Mouse (Mus musculus): Measurements from ENCODE around the gene Kif18b.

Gene Kif18b

GRCm38 (mm10) chr11:102937529-102938182 lies 12.7 kb upstream of the Kif18b start:
- no peak for DNase-seq (ENCODE audit: low spot score in 2 of 2)

GRCm38 (mm10) chr11:102936272-102936671 lies 11.3 kb upstream of the Kif18b start:
- no peak for DNase-seq (ENCODE audit: low spot score in 2 of 2)

- DNase-seq (ENCODE audit: low spot score in 2 of 2), result no peak
Observed at GRCm38 (mm10) chr11:102930672-102931071, 5.7 kb upstream of the Kif18b start.

GRCm38 (mm10) chr11:102925351-102925717 lies 410 bp upstream of the Kif18b start:
- DNase-seq (ENCODE audit: low spot score in 2 of 2), result no peak

GRCm38 (mm10) chr11:102921491-102921890 lies 3.4 kb downstream of the Kif18b start:
- no peak for DNase-seq (ENCODE audit: low spot score in 2 of 2)

GRCm38 (mm10) chr11:102918077-102918476 lies 6.8 kb downstream of the Kif18b start:
- no peak for DNase-seq (ENCODE audit: low spot score in 2 of 2)

- DNase-seq (ENCODE audit: low spot score in 2 of 2), result no peak
Observed at GRCm38 (mm10) chr11:102915380-102915779, 9.5 kb downstream of the Kif18b start.

GRCm38 (mm10) chr11:102911376-102911775 lies 13.5 kb downstream of the Kif18b start:
- no peak for DNase-seq (ENCODE audit: low spot score in 2 of 2)

GRCm38 (mm10) chr11:102903654-102904053 lies 21.3 kb downstream of the Kif18b start:
- DNase-seq (ENCODE audit: low spot score in 2 of 2), result no peak

GRCm38 (mm10) chr11:102902107-102902506 lies 22.8 kb downstream of the Kif18b start:
- no peak for DNase-seq (ENCODE audit: low spot score in 2 of 2)

- DNase-seq (ENCODE audit: low spot score in 2 of 2), result no peak
Observed at GRCm38 (mm10) chr11:102901199-102901598, 23.7 kb downstream of the Kif18b start.

- DNase-seq (ENCODE audit: low spot score in 2 of 2), result peak; percentile 36 to 55
Observed at GRCm38 (mm10) chr11:102900763-102901162, 24.2 kb downstream of the Kif18b start, which contains the start of gene Gfap. Gfap (minus strand) TSS chr11:102900912.

- DNase-seq (ENCODE audit: low spot score in 2 of 2), result no peak
Observed at GRCm38 (mm10) chr11:102898408-102898807, 26.5 kb downstream of the Kif18b start.

- DNase-seq (ENCODE audit: low spot score in 2 of 2), result no peak
Observed at GRCm38 (mm10) chr11:102896641-102897040, 28.3 kb downstream of the Kif18b start.

GRCm38 (mm10) chr11:102895779-102896178 lies 29.1 kb downstream of the Kif18b start:
- DNase-seq (ENCODE audit: low spot score in 2 of 2), result no peak

- no peak for DNase-seq (ENCODE audit: low spot score in 2 of 2)
Observed at GRCm38 (mm10) chr11:102894716-102895115, 30.2 kb downstream of the Kif18b start.

GRCm38 (mm10) chr11:102893015-102893651 lies 31.8 kb downstream of the Kif18b start:
- peak; percentile 65 to 70 for DNase-seq (ENCODE audit: low spot score in 2 of 2)

- no peak for DNase-seq (ENCODE audit: low spot score in 2 of 2)
Observed at GRCm38 (mm10) chr11:102890096-102890495, 34.8 kb downstream of the Kif18b start.

- no peak for DNase-seq (ENCODE audit: low spot score in 2 of 2)
Observed at GRCm38 (mm10) chr11:102888135-102888534, 36.8 kb downstream of the Kif18b start.

- DNase-seq (ENCODE audit: low spot score in 2 of 2), result no peak
Observed at GRCm38 (mm10) chr11:102887433-102887832, 37.5 kb downstream of the Kif18b start.

GRCm38 (mm10) chr11:102884616-102885219 lies 40.2 kb downstream of the Kif18b start, which contains the start of gene Fam187a:
Fam187a (plus strand) TSS chr11:102885169.
- DNase-seq (ENCODE audit: low spot score in 2 of 2), result no peak

GRCm38 (mm10) chr11:102881314-102882198 lies 43.4 kb downstream of the Kif18b start:
- DNase-seq (ENCODE audit: low spot score in 2 of 2), result no peak
